In the genomic region with DNA sequence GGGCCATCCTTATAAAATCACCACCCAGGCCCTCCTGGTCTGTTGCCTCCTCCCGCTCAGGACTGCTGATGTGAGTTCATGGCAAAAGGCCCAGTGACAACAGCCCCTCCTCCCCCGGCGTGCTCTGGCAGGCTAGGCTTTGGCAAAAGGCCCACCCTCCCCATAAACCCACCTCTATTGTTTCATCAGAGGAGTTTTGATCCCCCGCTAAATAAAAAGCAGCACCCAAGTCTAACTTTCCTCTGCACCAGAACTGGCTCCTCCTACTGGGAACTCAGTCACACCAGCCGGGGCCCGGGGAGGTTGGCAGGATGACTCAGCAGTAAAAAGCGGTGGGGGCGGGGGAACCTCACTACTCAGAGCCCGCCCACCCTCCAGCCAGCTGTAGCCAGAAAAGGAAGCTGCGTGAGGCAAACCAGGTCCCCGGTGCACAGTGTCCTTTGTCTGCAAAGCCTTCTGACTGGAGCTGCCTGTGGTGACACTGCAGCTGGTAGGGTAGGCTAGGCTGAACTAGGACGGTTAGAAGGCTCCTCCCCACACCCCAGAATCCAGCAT, we compare ENCODE assay signal across 8 mouse cellular contexts.
DNase-seq lines count a peak whose midpoint lies in the region; ATAC-seq and TF ChIP-seq lines count a peak whose summit lies in the region.

No protein-coding gene starts in this region.

- CTCF ChIA-PET in Patski (lab: Charles Lee): interaction anchor here (1.9 kb wide), 1 partner anchor 114 kb away, joined by 6 read pairs; no protein-coding TSS in a partner anchor

- no peaks in the 10 kb centered on the region for H3K36me3 ChIP-seq in hindbrain, embryonic 14.5 days (replicated peaks; ENCODE audit: control insufficient read depth, insufficient read depth)

- ATAC-seq in Patski: peak; percentile 95
- ATAC-seq in hindbrain, embryonic 14.5 days (ENCODE audit: low FRiP score): peak; percentile 94

- POLR2A ChIA-PET in Patski (lab: Charles Lee): interaction anchor here (1.4 kb wide), 1 partner anchor 120 kb away, joined by 4 read pairs; no protein-coding TSS in a partner anchor

- under 1% methylated on average over 12 of the region's 12 CpGs for WGBS in hindbrain, embryonic 14.5 days

- no peak for TF ChIP-seq CTCF in Patski (IDR thresholded peaks at IDR 0.05)

- peak; percentile 81 for DNase-seq in Patski (ENCODE audit: low read depth, low spot score)
- DNase-seq in cerebellum, postnatal 25 days: peak; percentile 40 to 72
- peak; percentile 68 to 69 for DNase-seq in frontal cortex, postnatal 25 days (ENCODE audit: low spot score in 2 of 2)
- peak; percentile 78 for DNase-seq in hindbrain, embryonic 14.5 days (ENCODE audit: low spot score)
- peak; percentile 75 to 77 for DNase-seq in layer of hippocampus, postnatal 36 days
- DNase-seq in lung, postnatal 25 days (ENCODE audit: low spot score): peak; percentile 74
- peak; percentile 91 for DNase-seq in retina, embryonic 14.5 days (ENCODE audit: low spot score)
- DNase-seq in thymus, postnatal 36 days: peak; percentile 82 to 88

- in situ Hi-C loops in Patski (cut with MboI; ENCODE audit: low pct_unique_long_range_greater_than_20kb): loop anchor here (5.0 to 10.0 kb wide), 2 partner anchors 113 to 240 kb away; no protein-coding TSS in a partner anchor

- peak overlapping the region; percentile 50 for H3K4me2 ChIP-seq in hindbrain, embryonic 14.5 days (replicated peaks)

- H3K4me3 ChIP-seq in hindbrain, embryonic 14.5 days (replicated peaks; ENCODE audit: low read length): peak overlapping the region; percentile 24

- H3K9me3 ChIP-seq in hindbrain, embryonic 14.5 days (ENCODE audit: control insufficient read depth, low read length): no peaks in the 10 kb centered on the region

- peak overlapping the region; percentile 39 for H3K9ac ChIP-seq in hindbrain, embryonic 14.5 days

- H3K27ac ChIP-seq in hindbrain, embryonic 14.5 days: peak overlapping the region; percentile 78

- H3K4me1 ChIP-seq in hindbrain, embryonic 14.5 days (replicated peaks; ENCODE audit: control insufficient read depth, insufficient read depth, low read length): peaks cover 24% of the 10 kb centered on the region

- no peaks in the 10 kb centered on the region for H3K27me3 ChIP-seq in Patski
- H3K27me3 ChIP-seq in hindbrain, embryonic 14.5 days (ENCODE audit: control insufficient read depth, insufficient read depth, low read length): no peaks in the 10 kb centered on the region

Comparison
In these comparisons a context has a peak if more than half of its experiments do, and no peak if none do; other contexts are left out.
1. Peak in every context shown above with its lines: DNase-seq, ATAC-seq, H3K4me3 ChIP-seq and H3K27ac ChIP-seq.